In the genomic region with DNA sequence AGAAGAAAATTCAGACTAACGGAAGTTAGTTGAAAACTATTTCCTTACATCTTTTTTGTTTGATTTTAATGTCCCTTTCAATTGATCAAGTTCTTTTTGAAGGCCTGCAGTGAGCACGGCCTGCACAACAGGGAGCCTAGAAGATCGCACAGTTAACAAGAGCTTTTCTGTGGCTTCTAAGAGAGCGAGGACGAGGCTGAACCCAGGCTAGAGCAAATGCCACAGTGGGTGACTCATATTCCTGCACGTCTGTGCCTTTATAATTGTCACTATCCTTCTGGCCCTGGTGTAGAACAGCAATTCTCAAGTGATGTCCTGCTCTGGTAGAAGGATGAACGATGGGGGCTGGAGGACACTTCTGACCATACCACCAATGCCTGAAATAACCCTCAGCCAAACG, we compare ENCODE assay signal across 21 mouse cellular contexts. TPM values are rescaled to one million over a fixed set of nuclear protein-coding genes. Genes with fewer than 3 reads are reported as not detected.
DNase-seq lines count a peak whose midpoint lies in the region; ATAC-seq and TF ChIP-seq lines count a peak whose summit lies in the region.
"Had no signal": no experiment of that assay in that cellular context is flagged by ENCODE, and none has a peak within 500 bp of the region (broad histone marks: within the 10 kb centered on the region; RNA-seq: fewer than 3 reads in every experiment).

No protein-coding gene starts in this region.

- peak overlapping the region; percentile 55; the same call in 1 of the 2 replicates for H3K27ac ChIP-seq in layer of hippocampus, adult 2 months
- no peak overlapping the region for H3K27ac ChIP-seq in heart, embryonic 11.5 days (ENCODE audit: low read depth, low read length)
- H3K27ac ChIP-seq: embryonic facial prominence, embryonic 12.5 days; forebrain, embryonic 15.5 days; heart, embryonic 13.5 days; hindbrain, embryonic 12.5 days had no signal

- peak; percentile 43 to 55 for DNase-seq in adrenal gland, postnatal 36 days
- DNase-seq in adrenal gland, postnatal 4 days (ENCODE audit: low spot score in 2 of 2) = no peak
- no peak for DNase-seq in layer of hippocampus, adult 2 months (ENCODE audit: low spot score in 2 of 2)
- DNase-seq in layer of hippocampus, postnatal 14 days (ENCODE audit: low spot score in 2 of 2) = no peak
- DNase-seq in MN1 (ENCODE audit: low spot score) = peak; percentile 38
- DNase-seq: adrenal gland, postnatal 25 days; B cell, adult 2 months; cerebellum, adult 11-12 months; cerebellum, postnatal 14 days; gastrocnemius, postnatal 25 days; heart, postnatal 36 days; kidney, adult 8-10 months had no signal

- H3K9ac ChIP-seq in heart, embryonic 11.5 days (ENCODE audit: low read depth, low read length) = no peak overlapping the region
- H3K9ac ChIP-seq: embryonic facial prominence, embryonic 12.5 days; forebrain, embryonic 15.5 days; heart, embryonic 13.5 days; hindbrain, embryonic 12.5 days had no signal

- TF ChIP-seq CTCF in layer of hippocampus, adult 2 months (conservative IDR thresholded peaks at IDR 0.05) = no peak

- WGBS in heart, embryonic 11.5 days (ENCODE audit: insufficient replicate concordance) = 91% methylated on average over 8 of the region's 8 CpGs

- no peak for ATAC-seq in heart, embryonic 11.5 days (replicated peaks; ENCODE audit: insufficient number of reproducible peaks, low FRiP score, low TSS enrichment)
- ATAC-seq in CD4-positive, CD25-positive, alpha-beta regulatory T cell, adult 4 months = no peak
- ATAC-seq: forebrain, embryonic 15.5 days; hindbrain, embryonic 16.5 days; inflammation-experienced regulatory T-cells, adult 6 months; intestine, postnatal 0 days had no signal

- no peak overlapping the region for H3K4me3 ChIP-seq in layer of hippocampus, adult 2 months
- H3K4me3 ChIP-seq in heart, embryonic 11.5 days (ENCODE audit: low read depth, low read length) = no peak overlapping the region
- H3K4me3 ChIP-seq: embryonic facial prominence, embryonic 12.5 days; forebrain, embryonic 15.5 days; heart, embryonic 13.5 days; hindbrain, embryonic 12.5 days had no signal

- H3K4me2 ChIP-seq in heart, embryonic 11.5 days = no peak overlapping the region
- H3K4me2 ChIP-seq: embryonic facial prominence, embryonic 12.5 days; forebrain, embryonic 15.5 days; heart, embryonic 13.5 days; hindbrain, embryonic 12.5 days had no signal

- no peaks in the 10 kb centered on the region for H3K27me3 ChIP-seq in heart, embryonic 11.5 days (ENCODE audit: control insufficient read depth, insufficient read depth, low read length)
- H3K27me3 ChIP-seq: embryonic facial prominence, embryonic 12.5 days; forebrain, embryonic 15.5 days; heart, embryonic 13.5 days; hindbrain, embryonic 12.5 days had no signal

- H3K9me3 ChIP-seq in heart, embryonic 11.5 days (replicated peaks; ENCODE audit: control insufficient read depth, low read length) = no peaks in the 10 kb centered on the region
- H3K9me3 ChIP-seq: embryonic facial prominence, embryonic 12.5 days; forebrain, embryonic 15.5 days; heart, embryonic 13.5 days; hindbrain, embryonic 12.5 days had no signal

- H3K4me1 ChIP-seq in heart, embryonic 11.5 days (ENCODE audit: control insufficient read depth, insufficient read depth, low read length) = no peaks in the 10 kb centered on the region
- H3K4me1 ChIP-seq: embryonic facial prominence, embryonic 12.5 days; forebrain, embryonic 15.5 days; heart, embryonic 13.5 days; hindbrain, embryonic 12.5 days had no signal

- peaks cover 75% of the 10 kb centered on the region for H3K36me3 ChIP-seq in heart, embryonic 11.5 days (ENCODE audit: control insufficient read depth, insufficient read depth, low read length)

RNA-seq across cellular contexts. Expression of a gene that starts 18.7 kb away (rescaled TPM):
- 10 to 100 TPM; 32.2 to 37.5 TPM for total RNA-seq in adrenal gland, postnatal 36 days (2021)
- total RNA-seq in adrenal gland, postnatal 4 days (2021) = 10 to 100 TPM; 36.7 to 40.4 TPM
- 10 to 100 TPM; 23.4 to 24.1 TPM for total RNA-seq in layer of hippocampus, adult 2 months (2021)
- 10 to 100 TPM; 22.4 to 23.6 TPM for total RNA-seq in layer of hippocampus, postnatal 14 days (2021)
- polyA plus RNA-seq in heart, embryonic 11.5 days (2014; fragmentation: Nextera tagmentation; extraction: Ambion mirVana) = 12.9 and 15.3 TPM in 2 replicates
- polyA plus RNA-seq in CD4-positive, CD25-positive, alpha-beta regulatory T cell, adult 4 months (2017; shearing (Covaris generic)) = 1 to 10 TPM; 6.5 to 7.9 TPM

RNA-seq across cellular contexts. Expression of a gene that starts 42.3 kb away (rescaled TPM):
- total RNA-seq in adrenal gland, postnatal 36 days (2021) = 100 to 1,000 TPM; 118 to 120 TPM
- total RNA-seq in adrenal gland, postnatal 4 days (2021) = 10 to 100 TPM; 88.3 to 98.2 TPM
- total RNA-seq in layer of hippocampus, adult 2 months (2021) = 10 to 100 TPM; 55.3 to 57.8 TPM
- 10 to 100 TPM; 55.5 to 59.2 TPM for total RNA-seq in layer of hippocampus, postnatal 14 days (2021)
- polyA plus RNA-seq in heart, embryonic 11.5 days (2014; fragmentation: Nextera tagmentation; extraction: Ambion mirVana) = 42.1 and 44.3 TPM in 2 replicates
- polyA plus RNA-seq in CD4-positive, CD25-positive, alpha-beta regulatory T cell, adult 4 months (2017; shearing (Covaris generic)) = 10 to 100 TPM; 33.3 to 42.0 TPM

Comparison
In these comparisons a context has a peak if more than half of its experiments do, and no peak if none do; other contexts are left out.
1. DNase-seq: peak in adrenal gland, postnatal 36 days (2 of 2) and MN1 (single experiment); none in adrenal gland, postnatal 4 days (0 of 2), layer of hippocampus, adult 2 months (0 of 2) and layer of hippocampus, postnatal 14 days (0 of 2).